Mouse (Mus musculus) kidney, adult 2 months (tissue): ENCODE measurements around the gene Cacna1i. TPM values are rescaled to one million over a fixed set of nuclear protein-coding genes. Genes with fewer than 3 reads are reported as not detected.
A peak's percentile ranks its signal among the peaks of the same experiment; 100 is the strongest.

Experiments used
- DNase-seq: peaks from one replicate; pipeline ENCODE4 v3.0.0; 2021
- H3K27ac ChIP-seq: fragments of 200-500 bp; 2 replicates; pipeline ENCODE4 v1.5.1; 2012; ENCODE audit warnings: low read depth, low read length, control low read depth, inconsistent platforms; ENCODE audit not compliant: insufficient read depth
- H3K27me3 ChIP-seq: fragments of 200-500 bp; replicated peaks from 2 replicates; pipeline ENCODE4 v1.6.1; 2012; ENCODE audit warnings: mild to moderate bottlenecking, moderate library complexity, low read length, inconsistent platforms; ENCODE audit not compliant: control insufficient read depth, insufficient read depth
- H3K36me3 ChIP-seq: fragments of 200-500 bp; 2 replicates; pipeline ENCODE4 v1.6.1; 2012; ENCODE audit warnings: mild to moderate bottlenecking, moderate library complexity, low read length, inconsistent platforms; ENCODE audit not compliant: control insufficient read depth, insufficient read depth
- H3K4me1 ChIP-seq: fragments of 200-500 bp; 2 replicates; pipeline ENCODE4 v1.6.1; 2011; ENCODE audit warnings: low read length; ENCODE audit not compliant: control insufficient read depth, insufficient read depth
- H3K4me3 ChIP-seq: fragments of 200-500 bp; 2 replicates; pipeline ENCODE4 v1.5.1; 2011; ENCODE audit warnings: mild to moderate bottlenecking, low read depth, low read length, control low read depth; ENCODE audit not compliant: insufficient read depth
- CTCF ChIP-seq: fragments of 200-500 bp; conservative IDR thresholded peaks from 2 replicates; pipeline ENCODE4 v1.5.1; 2011; ENCODE audit warnings: low read depth, mild to moderate bottlenecking, control low read depth, low read length, moderate library complexity, mixed read lengths; ENCODE audit not compliant: insufficient read depth, insufficient read length
- POLR2A ChIP-seq: fragments of 200-500 bp; IDR thresholded peaks from one replicate; pipeline ENCODE4 v1.6.1; 2011; ENCODE audit warnings: low read depth, low read length, control low read depth
- WGBS: fragments of 180-500 bp; shearing (Covaris S2); methylation state at CpG from one replicate; pipeline ENCODE4 v1.1.7; 2018; 5-methylcytosine and 5-hydroxymethylcytosine counted together
- polyA plus RNA-seq: library from polyadenylated mRNA; depleted of rRNA; stranded (reverse); fragments of >200 nt; gene quantifications from 2 replicates; pipeline ENCODE4 v1.2.3, GENCODE M21; 2012

Cacna1i gene
- polyA plus RNA-seq, 1 experiment = 0.89 TPM

GRCm38 (mm10) chr15:80271858-80272396 is 15.1 kb upstream of the Cacna1i start:
- no peaks in the 10 kb centered on the region for H3K4me1 ChIP-seq
- TF ChIP-seq CTCF (no peak), POLR2A (no peak)
- H3K36me3 ChIP-seq = no peaks in the 10 kb centered on the region
- no peak overlapping the region for H3K27ac ChIP-seq
- H3K4me3 ChIP-seq = no peak overlapping the region
- H3K27me3 ChIP-seq = no peaks in the 10 kb centered on the region
- DNase-seq = no peak
- WGBS = 82% methylated on average over 3 of the region's 3 CpGs

DNA sequence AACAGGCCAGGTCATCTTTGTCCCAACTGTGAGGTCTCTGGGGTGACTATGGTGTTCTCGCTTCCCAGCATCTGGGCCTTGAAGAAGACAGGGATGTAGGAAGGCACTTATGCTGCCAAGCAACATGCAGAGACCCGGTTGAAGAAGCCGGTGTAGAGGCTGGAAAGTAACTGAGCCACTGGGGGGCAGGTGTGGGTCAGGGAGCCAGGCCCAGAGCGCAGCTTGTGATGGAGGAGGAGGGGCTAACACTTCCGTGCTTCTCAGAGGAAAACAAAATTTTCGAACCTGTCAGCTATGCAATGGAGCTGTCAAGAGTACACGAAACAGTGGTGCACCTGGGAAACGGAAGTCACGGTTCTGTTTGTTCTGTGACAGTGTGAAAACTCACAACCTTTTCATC is 9.9 kb upstream of the Cacna1i start:
- WGBS = 43% methylated on average over 9 of the region's 9 CpGs
- no peaks in the 10 kb centered on the region for H3K27me3 ChIP-seq

GRCm38 (mm10) chr15:80277625-80278024 is 9.4 kb upstream of the Cacna1i start:
- no peak overlapping the region for H3K27ac ChIP-seq
- under 1% methylated on average over 6 of the region's 6 CpGs for WGBS
- H3K36me3 ChIP-seq = no peaks in the 10 kb centered on the region
- H3K4me1 ChIP-seq = no peaks in the 10 kb centered on the region
- TF ChIP-seq CTCF (no peak), POLR2A (no peak)
- no peaks in the 10 kb centered on the region for H3K27me3 ChIP-seq
- DNase-seq = peak; percentile 44
- H3K4me3 ChIP-seq = no peak overlapping the region

More for the DNA sequence above, 9.9 kb upstream of the Cacna1i start:
- TF ChIP-seq POLR2A (no peak), CTCF (no peak)
- Histone ChIP-seq H3K27ac (no peak overlapping the region), H3K4me3 (no peak overlapping the region), H3K36me3 (no peaks in the 10 kb centered on the region), H3K4me1 (no peaks in the 10 kb centered on the region)
- no peak for DNase-seq

- DNase-seq = no peak
These were observed 8.8 kb upstream of the Cacna1i start for GRCm38 (mm10) chr15:80278121-80278759.

GRCm38 (mm10) chr15:80279053-80279452 is 8.0 kb upstream of the Cacna1i start:
- no peak overlapping the region for H3K27ac ChIP-seq
- TF ChIP-seq CTCF = no peak
- no peak for TF ChIP-seq POLR2A
- no peak for DNase-seq
- WGBS = 76% methylated on average over 2 of the region's 2 CpGs
- H3K27me3 ChIP-seq = no peaks in the 10 kb centered on the region
- no peaks in the 10 kb centered on the region for H3K36me3 ChIP-seq
- H3K4me1 ChIP-seq = no peaks in the 10 kb centered on the region
- H3K4me3 ChIP-seq = no peak overlapping the region

More at GRCm38 (mm10) chr15:80278121-80278759, 8.8 kb upstream of the Cacna1i start:
- no peak for TF ChIP-seq POLR2A
- H3K36me3 ChIP-seq = no peaks in the 10 kb centered on the region
- no peaks in the 10 kb centered on the region for H3K27me3 ChIP-seq
- no peak overlapping the region for H3K27ac ChIP-seq
- WGBS = 66% methylated on average over 5 of the region's 5 CpGs
- H3K4me3 ChIP-seq = no peak overlapping the region
- H3K4me1 ChIP-seq = no peaks in the 10 kb centered on the region

DNA sequence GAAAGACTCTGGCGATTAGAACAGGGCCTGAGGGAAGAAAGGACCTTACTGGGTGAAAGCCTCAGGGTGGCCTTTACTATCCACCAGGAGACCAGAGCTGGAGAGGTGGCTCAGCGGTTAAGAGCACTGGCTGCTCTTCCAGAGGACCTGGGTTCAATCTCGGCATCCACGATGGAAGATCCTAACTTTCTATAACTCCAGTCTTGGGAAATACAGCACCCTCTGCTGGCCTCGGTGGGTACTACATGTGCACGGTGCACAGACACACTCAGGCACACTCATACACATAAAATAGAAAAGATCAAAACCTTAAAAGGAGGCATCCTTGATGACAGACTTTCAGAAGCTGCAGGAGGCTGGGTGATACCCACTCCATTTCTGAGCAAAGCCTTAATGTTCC is 6.4 kb upstream of the Cacna1i start:
- Histone ChIP-seq H3K4me3 (no peak overlapping the region), H3K4me1 (no peaks in the 10 kb centered on the region), H3K27me3 (no peaks in the 10 kb centered on the region), H3K27ac (no peak overlapping the region), H3K36me3 (no peaks in the 10 kb centered on the region)
- peak; percentile 26 for DNase-seq
- 19% methylated on average over 6 of the region's 6 CpGs for WGBS
- TF ChIP-seq CTCF = peak; percentile 77
- no peak for TF ChIP-seq POLR2A

GRCm38 (mm10) chr15:80288036-80288435 is 998 bp downstream of the Cacna1i start:
- Histone ChIP-seq H3K4me3 (no peak overlapping the region), H3K27ac (no peak overlapping the region), H3K27me3 (0 out of 2 replicates have a peak, but pooled peaks cover 3% of the 10 kb centered on the region), H3K4me1 (no peaks in the 10 kb centered on the region), H3K36me3 (no peaks in the 10 kb centered on the region)
- 6% methylated on average over 23 of the region's 23 CpGs for WGBS
- DNase-seq = no peak
- TF ChIP-seq POLR2A (no peak), CTCF (no peak)
